Mouse (Mus musculus) heart, embryonic 15.5 days (tissue): Measurements from ENCODE around the gene Ubr4. TPM values are rescaled to one million over a fixed set of nuclear protein-coding genes. Genes with fewer than 3 reads are reported as not detected.

ENCODE experiments used
- ATAC-seq: fragments of 200-750 bp; cut with Nextera tagmentation; replicated peaks from 2 replicates; pipeline ENCODE4 v1.8.0; 2017; ENCODE audit warnings: low read depth, moderate TSS enrichment; ENCODE audit not compliant: insufficient number of reproducible peaks, insufficient read depth, low FRiP score
- H3K27ac ChIP-seq: fragments of 300-500 bp; sonication (generic); 2 replicates; pipeline ENCODE4 v1.5.1; 2015; ENCODE audit warnings: mild to moderate bottlenecking, inconsistent platforms
- H3K27me3 ChIP-seq: fragments of 300-500 bp; sonication (generic); 2 replicates; pipeline ENCODE4 v1.6.1; 2015; ENCODE audit warnings: inconsistent platforms
- H3K36me3 ChIP-seq: fragments of 300-500 bp; sonication (generic); 2 replicates; pipeline ENCODE4 v1.6.1; 2015; ENCODE audit warnings: mild to moderate bottlenecking, inconsistent platforms
- H3K4me1 ChIP-seq: fragments of 300-500 bp; sonication (generic); replicated peaks from 2 replicates; pipeline ENCODE4 v1.6.1; 2015; ENCODE audit warnings: inconsistent platforms
- H3K4me2 ChIP-seq: fragments of 300-500 bp; sonication (generic); 2 replicates; pipeline ENCODE4 v1.6.1; 2015; ENCODE audit warnings: inconsistent platforms, mild to moderate bottlenecking, moderate library complexity
- H3K4me3 ChIP-seq: fragments of 300-500 bp; sonication (generic); 2 replicates; pipeline ENCODE4 v1.5.1; 2015; ENCODE audit warnings: mild to moderate bottlenecking, inconsistent platforms
- H3K9ac ChIP-seq: fragments of 300-500 bp; sonication (generic); 2 replicates; pipeline ENCODE4 v1.6.1; 2015; ENCODE audit warnings: mild to moderate bottlenecking, inconsistent platforms
- H3K9me3 ChIP-seq: fragments of 300-500 bp; sonication (generic); replicated peaks from 2 replicates; pipeline ENCODE4 v1.6.1; 2016; ENCODE audit warnings: inconsistent platforms
- WGBS: fragments of 180-500 bp; shearing (Covaris S2); methylation state at CpG from one replicate; pipeline ENCODE4 v1.1.7; 2015; ENCODE audit warnings: mixed read lengths; 5-methylcytosine and 5-hydroxymethylcytosine counted together
- polyA plus RNA-seq: library from polyadenylated mRNA; unstranded; fragments of >200 nt; fragmentation: Nextera tagmentation; extraction: Ambion mirVana; gene quantifications from 2 replicates; pipeline ENCODE4 v1.2.1, GENCODE M21; 2015

Gene Ubr4
- polyA plus RNA-seq, 1 experiment from 2014 or later, result 49.1 TPM

- 42% methylated on average over 6 of the region's 6 CpGs for WGBS
- Histone ChIP-seq H3K36me3 (peaks cover 10% of the 10 kb centered on the region), H3K27ac (peak overlapping the region; percentile 6; the same call in 1 of the 2 replicates), H3K27me3 (no peaks in the 10 kb centered on the region), H3K4me3 (no peak overlapping the region), H3K9me3 (no peaks in the 10 kb centered on the region), H3K9ac (no peak overlapping the region), H3K4me1 (peaks cover 49% of the 10 kb centered on the region), H3K4me2 (no peak overlapping the region)
- peak; percentile 50; the same call in 1 of the 2 replicates for ATAC-seq
Measured at GRCm38 (mm10) chr4:139386869-139387319, 34.5 kb downstream of the Ubr4 start.

GRCm38 (mm10) chr4:139389557-139389956 lies 37.1 kb downstream of the Ubr4 start:
- no peaks in the 10 kb centered on the region for H3K9me3 ChIP-seq
- peaks cover 38% of the 10 kb centered on the region for H3K4me1 ChIP-seq
- ATAC-seq, result no peak
- H3K36me3 ChIP-seq, result peaks cover 32% of the 10 kb centered on the region
- 76% methylated on average over 4 of the region's 4 CpGs for WGBS
- no peak overlapping the region for H3K4me2 ChIP-seq
- no peak overlapping the region for H3K4me3 ChIP-seq
- no peak overlapping the region for H3K27ac ChIP-seq
- no peak overlapping the region for H3K9ac ChIP-seq
- no peaks in the 10 kb centered on the region for H3K27me3 ChIP-seq

GRCm38 (mm10) chr4:139395431-139395830 lies 43.0 kb downstream of the Ubr4 start:
- WGBS, result 10% methylated on average over 2 of the region's 2 CpGs
- no peak overlapping the region for H3K27ac ChIP-seq
- no peak overlapping the region for H3K9ac ChIP-seq
- H3K36me3 ChIP-seq, result peaks cover 79% of the 10 kb centered on the region
- peaks cover 11% of the 10 kb centered on the region for H3K4me1 ChIP-seq
- no peaks in the 10 kb centered on the region for H3K9me3 ChIP-seq
- no peak overlapping the region for H3K4me2 ChIP-seq
- peak; percentile 60 for ATAC-seq
- H3K27me3 ChIP-seq, result no peaks in the 10 kb centered on the region
- no peak overlapping the region for H3K4me3 ChIP-seq

GRCm38 (mm10) chr4:139400487-139400886 lies 48.1 kb downstream of the Ubr4 start:
- ATAC-seq, result no peak

GRCm38 (mm10) chr4:139403214-139403613 lies 50.8 kb downstream of the Ubr4 start:
- Histone ChIP-seq H3K4me2 (no peak overlapping the region), H3K27ac (no peak overlapping the region), H3K36me3 (peaks cover 94% of the 10 kb centered on the region), H3K27me3 (no peaks in the 10 kb centered on the region), H3K9ac (no peak overlapping the region), H3K4me1 (no peaks in the 10 kb centered on the region), H3K9me3 (no peaks in the 10 kb centered on the region), H3K4me3 (no peak overlapping the region)
- WGBS, result 79% methylated on average over 14 of the region's 14 CpGs
- ATAC-seq, result no peak

More at GRCm38 (mm10) chr4:139400487-139400886, 48.1 kb downstream of the Ubr4 start:
- Histone ChIP-seq H3K9ac (no peak overlapping the region), H3K4me3 (no peak overlapping the region), H3K36me3 (peaks cover 90% of the 10 kb centered on the region), H3K4me1 (peaks cover 2% of the 10 kb centered on the region), H3K27me3 (no peaks in the 10 kb centered on the region), H3K27ac (no peak overlapping the region), H3K9me3 (no peaks in the 10 kb centered on the region), H3K4me2 (no peak overlapping the region)
- 89% methylated on average over 5 of the region's 5 CpGs for WGBS

- Histone ChIP-seq H3K9ac (no peak overlapping the region), H3K4me2 (no peak overlapping the region), H3K9me3 (no peaks in the 10 kb centered on the region), H3K27me3 (no peaks in the 10 kb centered on the region), H3K27ac (no peak overlapping the region), H3K4me3 (no peak overlapping the region), H3K4me1 (no peaks in the 10 kb centered on the region), H3K36me3 (peaks cover 99% of the 10 kb centered on the region)
- 69% methylated on average over 3 of the region's 3 CpGs for WGBS
- no peak for ATAC-seq
Measured at GRCm38 (mm10) chr4:139411351-139411750, 58.9 kb downstream of the Ubr4 start.

- H3K36me3 ChIP-seq, result peaks cover 98% of the 10 kb centered on the region
- H3K4me1 ChIP-seq, result no peaks in the 10 kb centered on the region
- no peaks in the 10 kb centered on the region for H3K9me3 ChIP-seq
- H3K27ac ChIP-seq, result no peak overlapping the region
- no peaks in the 10 kb centered on the region for H3K27me3 ChIP-seq
- WGBS, result 53% methylated on average over 1 of the region's 1 CpGs
- no peak overlapping the region for H3K4me2 ChIP-seq
- ATAC-seq, result no peak
- no peak overlapping the region for H3K9ac ChIP-seq
- no peak overlapping the region for H3K4me3 ChIP-seq
Measured at GRCm38 (mm10) chr4:139417868-139418267, 65.5 kb downstream of the Ubr4 start.

- H3K9ac ChIP-seq, result no peak overlapping the region
- no peak overlapping the region for H3K27ac ChIP-seq
- no peaks in the 10 kb centered on the region for H3K9me3 ChIP-seq
- H3K27me3 ChIP-seq, result no peaks in the 10 kb centered on the region
- no peak for ATAC-seq
- peaks cover 98% of the 10 kb centered on the region for H3K36me3 ChIP-seq
- WGBS, result 93% methylated on average over 7 of the region's 7 CpGs
- H3K4me2 ChIP-seq, result no peak overlapping the region
- H3K4me1 ChIP-seq, result no peaks in the 10 kb centered on the region
- no peak overlapping the region for H3K4me3 ChIP-seq
Measured at GRCm38 (mm10) chr4:139421621-139422020, 69.2 kb downstream of the Ubr4 start.

- WGBS, result 87% methylated on average over 2 of the region's 2 CpGs
Measured at GRCm38 (mm10) chr4:139422409-139422808, 70.0 kb downstream of the Ubr4 start.

GRCm38 (mm10) chr4:139423270-139423669 lies 70.9 kb downstream of the Ubr4 start:
- H3K27me3 ChIP-seq, result no peaks in the 10 kb centered on the region
- no peak overlapping the region for H3K9ac ChIP-seq
- peaks cover 98% of the 10 kb centered on the region for H3K36me3 ChIP-seq
- no peak overlapping the region for H3K4me2 ChIP-seq
- 81% methylated on average over 2 of the region's 2 CpGs for WGBS
- H3K4me3 ChIP-seq, result no peak overlapping the region
- H3K4me1 ChIP-seq, result no peaks in the 10 kb centered on the region
- no peak for ATAC-seq
- H3K27ac ChIP-seq, result no peak overlapping the region
- no peaks in the 10 kb centered on the region for H3K9me3 ChIP-seq

More at GRCm38 (mm10) chr4:139422409-139422808, 70.0 kb downstream of the Ubr4 start:
- Histone ChIP-seq H3K27ac (no peak overlapping the region), H3K4me1 (no peaks in the 10 kb centered on the region), H3K9me3 (no peaks in the 10 kb centered on the region), H3K9ac (no peak overlapping the region), H3K4me2 (no peak overlapping the region), H3K27me3 (no peaks in the 10 kb centered on the region), H3K36me3 (peaks cover 98% of the 10 kb centered on the region), H3K4me3 (no peak overlapping the region)
- ATAC-seq, result no peak

- no peaks in the 10 kb centered on the region for H3K27me3 ChIP-seq
- H3K4me3 ChIP-seq, result no peak overlapping the region
- no peak overlapping the region for H3K4me2 ChIP-seq
- ATAC-seq, result peak; percentile 43; the same call in 1 of the 2 replicates
- H3K9ac ChIP-seq, result no peak overlapping the region
- WGBS, result 37% methylated on average over 15 of the region's 15 CpGs
- peak overlapping the region; percentile 60 for H3K27ac ChIP-seq
- H3K9me3 ChIP-seq, result no peaks in the 10 kb centered on the region
- peaks cover 89% of the 10 kb centered on the region for H3K36me3 ChIP-seq
- H3K4me1 ChIP-seq, result peaks cover 37% of the 10 kb centered on the region
Measured at GRCm38 (mm10) chr4:139430176-139430575, 77.8 kb downstream of the Ubr4 start.

- 34% methylated on average over 4 of the region's 4 CpGs for WGBS
- Histone ChIP-seq H3K9ac (no peak overlapping the region), H3K27me3 (no peaks in the 10 kb centered on the region), H3K36me3 (peaks cover 89% of the 10 kb centered on the region), H3K9me3 (no peaks in the 10 kb centered on the region), H3K4me2 (no peak overlapping the region), H3K4me3 (no peak overlapping the region), H3K27ac (peak overlapping the region; percentile 60), H3K4me1 (peaks cover 37% of the 10 kb centered on the region)
- no peak for ATAC-seq
Measured at GRCm38 (mm10) chr4:139430891-139431290, 78.5 kb downstream of the Ubr4 start.
